Mouse (Mus musculus) cerebellum, postnatal 14 days (tissue): ENCODE data around the gene Brms1.

Experiments used
- DNase-seq, 2 experiments: peaks; one replicate each; pipeline ENCODE4 v3.0.0; 2021; ENCODE audit warnings: mixed read lengths in 2 of 2

The Brms1 gene

GRCm38 (mm10) chr19:5040862-5041523 lies at the start of gene Brms1:
Gene Brms1, plus strand, starts transcription at chr19:5041354.
- peak; percentile 91 to 92 for DNase-seq

GRCm38 (mm10) chr19:4992371-4992770 lies 48.8 kb upstream of the Brms1 start:
- DNase-seq, result no peak

- DNase-seq, result peak; percentile 91 to 92
Observed at GRCm38 (mm10) chr19:4992904-4993303, 48.2 kb upstream of the Brms1 start.

GRCm38 (mm10) chr19:4994043-4994442 lies 47.1 kb upstream of the Brms1 start:
- no peak for DNase-seq

- no peak for DNase-seq
Observed at GRCm38 (mm10) chr19:4999445-5000140, 41.6 kb upstream of the Brms1 start.

GRCm38 (mm10) chr19:5001666-5002406 lies 39.3 kb upstream of the Brms1 start:
- DNase-seq, result peak; percentile 90 to 93

- DNase-seq, result peak in 1 of 2 experiments; percentile 57
Observed at GRCm38 (mm10) chr19:5003644-5004043, 37.5 kb upstream of the Brms1 start.

- no peak for DNase-seq
Observed at GRCm38 (mm10) chr19:5004925-5005324, 36.2 kb upstream of the Brms1 start.

- DNase-seq, result no peak
Observed at GRCm38 (mm10) chr19:5013138-5013537, 28.0 kb upstream of the Brms1 start.

GRCm38 (mm10) chr19:5014961-5015398 lies 26.2 kb upstream of the Brms1 start:
- DNase-seq, result peak; percentile 53 to 61

- DNase-seq, result no peak
Observed at GRCm38 (mm10) chr19:5016221-5016742, 24.9 kb upstream of the Brms1 start.

GRCm38 (mm10) chr19:5016782-5017181 lies 24.4 kb upstream of the Brms1 start:
- peak; percentile 85 to 88 for DNase-seq

GRCm38 (mm10) chr19:5017611-5018010 lies 23.5 kb upstream of the Brms1 start:
- DNase-seq, result no peak

- no peak for DNase-seq
Observed at GRCm38 (mm10) chr19:5018191-5018590, 23.0 kb upstream of the Brms1 start.

- DNase-seq, result no peak
Observed at GRCm38 (mm10) chr19:5021416-5021815, 19.7 kb upstream of the Brms1 start.

GRCm38 (mm10) chr19:5023621-5024479 lies 17.3 kb upstream of the Brms1 start, which contains the start of gene Slc29a2:
Gene Slc29a2, plus strand, starts transcription at chr19:5023860.
- DNase-seq, result peak; percentile 91 to 94

- peak; percentile 44 to 46 for DNase-seq
Observed at GRCm38 (mm10) chr19:5026111-5026510, 15.0 kb upstream of the Brms1 start.

- DNase-seq, result no peak
Observed at GRCm38 (mm10) chr19:5032686-5033085, 8.5 kb upstream of the Brms1 start.

- DNase-seq, result no peak
Observed at GRCm38 (mm10) chr19:5036577-5036976, 4.6 kb upstream of the Brms1 start.

- peak; percentile 92 to 95 for DNase-seq
Observed at GRCm38 (mm10) chr19:5037678-5038571, 3.2 kb upstream of the Brms1 start.

GRCm38 (mm10) chr19:5038709-5039156 lies 2.4 kb upstream of the Brms1 start, which contains the start of the genes B4gat1 and AC124502.3:
Gene B4gat1, plus strand, starts transcription at chr19:5038826.
Gene AC124502.3, plus strand, starts transcription at chr19:5038891.
- peak; percentile 95 to 96 for DNase-seq
